Mouse (Mus musculus) adrenal gland, adult (tissue): ENCODE measurements around the gene BC049730.
A peak's percentile ranks its signal among the peaks of the same experiment; 100 is the strongest.
"Not testable (repeated sequence)": the region's sequence is repeated elsewhere in the genome, so short reads cannot be mapped to it uniquely, and the experiment has no call there.

Experiments
- DNase-seq, 2 experiments: peaks; one replicate each; pipeline ENCODE4 v3.0.0; 2022 to 2023; ENCODE audit warnings: low spot score in 1 of 2; ENCODE audit not compliant: inconsistent age in 2 of 2

Gene BC049730

GRCm38 (mm10) chr7:24708832-24709292 lies at the start of gene BC049730:
Gene BC049730, plus strand, starts transcription at chr7:24709242.
- no peak for DNase-seq

- peak; percentile 13 to 59 for DNase-seq
Measured at GRCm38 (mm10) chr7:24659737-24660357, 49.2 kb upstream of the BC049730 start.

- DNase-seq: no peak
Measured at GRCm38 (mm10) chr7:24661118-24661904, 47.7 kb upstream of the BC049730 start.

GRCm38 (mm10) chr7:24662575-24662974 lies 46.5 kb upstream of the BC049730 start:
- peak; percentile 31 to 82 for DNase-seq

GRCm38 (mm10) chr7:24664301-24664700 lies 44.7 kb upstream of the BC049730 start:
- no peak for DNase-seq

GRCm38 (mm10) chr7:24664959-24665358 lies 44.1 kb upstream of the BC049730 start:
- no peak for DNase-seq

GRCm38 (mm10) chr7:24671944-24672439 lies 37.0 kb upstream of the BC049730 start:
- no peak for DNase-seq

- no peak for DNase-seq
Measured at GRCm38 (mm10) chr7:24676575-24676974, 32.5 kb upstream of the BC049730 start, which contains the start of gene Tex101. Gene Tex101, minus strand, starts transcription at chr7:24676675.

- peak in 1 of 2 experiments; percentile 36 for DNase-seq
Measured at GRCm38 (mm10) chr7:24684121-24684520, 24.9 kb upstream of the BC049730 start.

GRCm38 (mm10) chr7:24687519-24687918 lies 21.5 kb upstream of the BC049730 start:
- not testable (repeated sequence) for DNase-seq

GRCm38 (mm10) chr7:24692693-24693092 lies 16.3 kb upstream of the BC049730 start:
- DNase-seq: not testable (repeated sequence)

GRCm38 (mm10) chr7:24697891-24698290 lies 11.2 kb upstream of the BC049730 start:
- DNase-seq: not testable (repeated sequence)

- not testable (repeated sequence) for DNase-seq
Measured at GRCm38 (mm10) chr7:24702841-24703240, 6.2 kb upstream of the BC049730 start.

GRCm38 (mm10) chr7:24715039-24715438 lies 6.0 kb downstream of the BC049730 start:
- DNase-seq: no peak

- DNase-seq: not testable (repeated sequence)
Measured at GRCm38 (mm10) chr7:24726808-24727207, 17.8 kb downstream of the BC049730 start, which contains the start of gene Gm4763. Gene Gm4763, minus strand, starts transcription at chr7:24726908.

GRCm38 (mm10) chr7:24735970-24736670 lies 27.1 kb downstream of the BC049730 start:
- peak; percentile 19 to 47 for DNase-seq

- DNase-seq: no peak
Measured at GRCm38 (mm10) chr7:24750695-24751094, 41.7 kb downstream of the BC049730 start.

- no peak for DNase-seq
Measured at GRCm38 (mm10) chr7:24751610-24752009, 42.6 kb downstream of the BC049730 start.

- no peak for DNase-seq
Measured at GRCm38 (mm10) chr7:24753476-24753875, 44.4 kb downstream of the BC049730 start.

- no peak for DNase-seq
Measured at GRCm38 (mm10) chr7:24758520-24758919, 49.5 kb downstream of the BC049730 start.

GRCm38 (mm10) chr7:24760211-24760610 lies 51.2 kb downstream of the BC049730 start, which contains the start of gene Cd177:
Gene Cd177, minus strand, starts transcription at chr7:24760311.
- no peak for DNase-seq
